Mouse (Mus musculus): ENCODE results near the gene Tln1.

GRCm38 (mm10) chr4:43493846-43494240 is 68.6 kb downstream of the Tln1 start:
- TF ChIP-seq CTCF (IDR thresholded peaks at IDR 0.05; ENCODE audit: extremely low read depth, insufficient read length, insufficient replicate concordance, low read depth, low read length), result no peak
- TF ChIP-seq POLR2A (IDR thresholded peaks at IDR 0.05; ENCODE audit: low read depth, low read length), result no peak
